Mouse (Mus musculus): Measurements from ENCODE around the gene Serping1. TPM values are rescaled to one million over a fixed set of nuclear protein-coding genes. Genes with fewer than 3 reads are reported as not detected.
"Not testable (repeated sequence)": the region's sequence is repeated elsewhere in the genome, so short reads cannot be mapped to it uniquely, and the experiment has no call there.

Gene Serping1
- total RNA-seq, 2 experiments from 2014 or later = not detected

GRCm38 (mm10) chr2:84741841-84742450, 33.3 kb downstream of the Serping1 start:
- no peak for ATAC-seq (replicated peaks; ENCODE audit: poor library complexity)

DNA sequence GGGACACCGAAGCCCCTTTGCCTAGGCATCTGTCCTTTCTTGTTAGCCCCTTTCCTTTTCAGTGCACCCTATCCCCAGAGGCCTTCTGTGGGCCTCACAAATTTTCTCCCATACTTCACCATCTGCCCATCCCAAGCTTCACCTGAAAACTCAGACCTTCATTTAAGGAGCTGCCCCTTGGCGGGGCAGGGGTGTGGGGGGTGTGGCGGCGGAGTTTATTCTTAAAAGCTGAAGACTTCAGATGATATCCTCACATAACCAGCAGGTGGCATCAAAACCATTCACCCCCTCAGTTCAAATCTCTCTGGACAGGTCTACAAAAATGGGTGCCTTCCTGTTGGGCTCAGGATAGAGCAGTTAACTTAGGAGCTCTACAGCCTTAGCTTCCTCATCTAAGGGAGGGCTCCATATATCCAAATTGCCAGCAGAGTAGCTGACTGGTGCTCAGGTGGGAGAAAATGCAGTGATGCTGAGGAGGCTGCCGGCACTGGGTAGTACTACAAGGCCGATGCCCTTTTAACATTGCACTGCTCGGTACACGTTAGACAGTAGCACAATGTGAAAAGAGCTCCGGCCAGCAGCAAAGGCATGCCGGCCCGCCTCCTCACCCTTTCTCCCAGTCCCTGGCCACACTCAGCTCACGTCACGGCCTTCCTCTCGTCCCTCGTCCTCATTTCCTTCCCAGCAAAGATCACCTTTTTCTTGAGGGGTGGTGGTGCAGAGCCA, 34.5 kb downstream of the Serping1 start:
- peak; percentile 64 for ATAC-seq (replicated peaks; ENCODE audit: poor library complexity)

DNA sequence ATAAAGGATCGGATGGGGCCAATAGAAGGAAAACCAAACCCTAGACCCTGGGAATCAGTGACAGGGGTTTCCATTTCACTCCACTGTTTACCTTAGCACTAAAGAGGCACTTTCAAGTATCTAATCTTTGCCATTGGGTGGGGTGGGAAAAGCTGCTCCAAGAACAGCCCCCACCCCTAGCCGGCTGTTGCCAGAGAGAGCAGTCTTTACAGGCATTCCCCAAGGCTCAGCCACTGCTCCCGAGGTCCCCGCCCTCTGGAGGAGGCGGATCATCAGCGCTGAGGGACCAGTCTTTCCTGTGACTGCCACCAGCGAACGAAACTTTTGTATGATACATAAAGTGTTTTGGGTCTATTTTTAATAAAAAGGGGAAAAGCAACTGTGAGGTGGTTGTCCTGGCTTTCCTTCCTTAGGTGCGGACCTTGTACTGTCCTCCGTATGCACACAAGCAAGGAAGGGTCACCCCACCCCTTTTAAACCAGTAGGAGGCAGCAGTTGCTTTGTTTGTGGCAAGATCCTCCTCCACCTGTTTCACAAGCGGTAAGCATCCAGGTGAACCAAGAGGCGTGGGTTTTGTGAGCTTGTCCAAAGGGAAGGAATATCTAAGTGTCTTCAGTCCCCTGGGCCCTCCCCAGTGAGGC, 36.9 kb downstream of the Serping1 start:
- ATAC-seq (replicated peaks; ENCODE audit: poor library complexity) = no peak

DNA sequence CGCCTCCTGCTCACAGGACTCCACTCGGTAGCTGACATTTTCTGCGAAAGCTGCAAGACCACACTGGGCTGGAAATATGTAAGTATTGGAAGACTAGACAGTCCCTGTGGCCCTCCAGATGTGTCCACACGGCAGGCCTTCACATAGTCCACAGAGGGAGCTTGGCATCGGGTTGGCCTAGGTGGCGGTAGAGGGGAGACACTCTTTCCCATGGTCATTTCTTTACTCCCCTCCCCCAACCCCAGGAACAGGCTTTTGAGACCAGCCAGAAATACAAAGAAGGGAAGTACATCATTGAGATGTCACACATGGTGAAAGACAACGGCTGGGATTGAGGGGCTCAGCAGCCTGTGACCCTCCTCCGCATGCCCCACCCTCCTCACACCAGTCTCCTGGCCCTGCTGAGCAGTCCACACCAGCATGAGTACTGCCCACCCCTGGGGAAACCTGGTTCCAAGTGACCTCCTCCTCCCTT, 37.8 kb downstream of the Serping1 start:
- ATAC-seq (replicated peaks; ENCODE audit: poor library complexity) = no peak

GRCm38 (mm10) chr2:84736312-84737161, 38.7 kb downstream of the Serping1 start:
- ATAC-seq (replicated peaks; ENCODE audit: poor library complexity) = no peak

GRCm38 (mm10) chr2:84735346-84735920, 39.8 kb downstream of the Serping1 start:
- peak; percentile 85 for ATAC-seq (replicated peaks; ENCODE audit: poor library complexity)

DNA sequence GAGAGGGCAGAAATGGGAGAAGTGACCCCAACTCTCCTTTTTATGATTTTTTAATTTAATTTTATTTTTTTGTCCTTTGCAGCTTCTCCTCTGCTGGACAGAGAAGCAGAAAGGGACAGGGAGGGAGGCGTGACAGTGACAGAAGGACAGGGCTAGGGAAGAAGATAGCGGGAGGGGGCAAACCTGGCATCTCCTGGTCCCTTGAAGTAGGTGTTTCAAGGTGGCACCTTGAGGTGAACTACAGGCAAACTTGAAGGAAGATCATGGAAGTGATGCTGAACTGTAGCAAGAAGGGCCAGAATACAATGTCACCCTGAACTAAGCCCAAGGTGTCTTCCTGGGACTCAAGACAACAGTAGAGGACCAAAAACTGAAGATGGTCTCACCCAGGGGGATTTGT, 40.3 kb downstream of the Serping1 start:
- ATAC-seq (replicated peaks; ENCODE audit: poor library complexity) = no peak

- no peak for ATAC-seq (replicated peaks; ENCODE audit: poor library complexity)
Observed at GRCm38 (mm10) chr2:84734351-84734864, 40.8 kb downstream of the Serping1 start.

- peak; percentile 32 for ATAC-seq (replicated peaks; ENCODE audit: poor library complexity)
Observed at GRCm38 (mm10) chr2:84733579-84734300, 41.5 kb downstream of the Serping1 start, which contains the start of gene Ypel4. Gene Ypel4 (plus strand): TSS chr2:84734058.

GRCm38 (mm10) chr2:84732394-84732793, 42.9 kb downstream of the Serping1 start:
- ATAC-seq (replicated peaks; ENCODE audit: poor library complexity) = no peak

DNA sequence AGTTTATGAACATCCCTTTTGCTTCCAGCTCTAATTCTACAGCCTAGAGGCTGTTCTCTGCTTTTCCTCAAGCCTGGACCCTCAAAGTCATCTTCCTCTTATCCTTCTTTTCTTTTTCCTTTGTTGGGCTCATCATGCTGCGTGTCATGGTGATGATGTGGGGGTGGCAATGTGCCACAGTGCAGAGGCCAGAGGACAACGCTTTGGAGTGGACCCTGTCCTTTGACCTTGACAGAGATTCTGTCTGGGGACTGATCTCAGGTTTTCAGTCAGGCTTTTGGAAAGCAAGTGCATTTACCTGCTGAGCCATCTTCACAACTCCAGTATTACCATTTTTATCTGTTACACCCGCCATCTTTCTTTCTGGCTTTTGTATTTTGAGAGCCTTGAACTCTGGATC, 44.0 kb downstream of the Serping1 start:
- no peak for ATAC-seq (replicated peaks; ENCODE audit: poor library complexity)

DNA sequence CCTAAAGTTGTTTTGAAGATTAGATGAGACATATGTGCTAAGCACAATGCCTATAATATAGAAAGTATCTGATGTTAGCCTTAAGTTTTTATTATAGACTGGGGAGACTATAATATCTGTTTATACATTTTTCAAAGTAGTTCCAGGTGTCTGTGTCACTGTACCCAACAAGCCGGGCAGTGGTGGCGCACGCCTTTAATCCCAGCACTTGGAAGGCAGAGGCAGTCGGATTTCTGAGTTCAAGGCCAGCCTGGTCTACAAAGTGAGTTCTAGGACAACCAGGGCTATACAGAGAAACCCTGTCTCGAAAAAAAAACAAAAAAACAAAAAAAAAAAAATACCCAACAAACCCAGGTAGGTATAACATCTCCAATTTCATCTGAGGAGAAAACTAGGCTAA, 47.1 kb downstream of the Serping1 start:
- ATAC-seq (replicated peaks; ENCODE audit: poor library complexity) = not testable (repeated sequence)

GRCm38 (mm10) chr2:84727172-84727858, 47.9 kb downstream of the Serping1 start, which contains the start of gene Clp1:
Gene Clp1 (minus strand): TSS chr2:84727350.
- peak; percentile 97 for ATAC-seq (replicated peaks; ENCODE audit: poor library complexity)

DNA sequence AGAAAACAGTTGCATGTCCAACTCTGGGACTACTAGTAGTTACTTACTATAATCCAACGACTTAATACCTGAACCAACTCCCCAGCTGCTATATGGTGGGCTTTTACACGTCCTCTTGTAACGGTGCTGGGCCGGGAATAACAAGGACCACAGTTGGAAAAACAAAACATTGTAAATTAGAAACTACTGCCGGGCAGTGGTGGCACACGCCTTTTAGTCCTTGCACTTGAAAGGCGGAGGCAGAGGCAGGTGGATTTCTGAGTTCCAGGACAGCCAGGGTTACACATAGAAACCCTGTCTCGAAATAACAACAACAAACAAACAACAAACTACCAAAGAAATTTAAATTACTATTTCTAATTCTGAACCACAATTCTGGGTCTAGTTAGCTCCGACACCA, 48.5 kb downstream of the Serping1 start:
- no peak for ATAC-seq (replicated peaks; ENCODE audit: poor library complexity)

DNA sequence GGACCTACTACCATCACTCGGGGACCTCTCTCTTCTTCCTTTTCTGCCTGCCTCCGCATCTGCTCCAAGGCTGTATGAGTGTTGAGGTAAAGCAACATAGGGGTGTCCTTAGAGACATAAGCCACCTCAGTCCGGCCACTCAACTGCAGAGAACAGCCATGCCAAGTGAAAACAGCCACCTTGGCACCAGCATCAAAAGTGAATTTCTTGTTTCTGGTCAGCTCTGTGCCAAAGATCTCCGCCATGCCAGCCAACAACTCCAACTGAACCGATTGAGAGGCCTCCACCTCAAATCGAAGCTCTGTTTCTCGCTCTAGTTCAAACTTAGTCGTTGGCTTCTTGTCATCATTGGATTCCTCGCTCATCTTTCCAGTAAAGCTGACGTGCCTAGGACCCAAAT, 49.5 kb downstream of the Serping1 start:
- ATAC-seq (replicated peaks; ENCODE audit: poor library complexity) = no peak

- ATAC-seq (replicated peaks; ENCODE audit: poor library complexity) = no peak
Observed at GRCm38 (mm10) chr2:84723856-84724255, 51.4 kb downstream of the Serping1 start.

DNA sequence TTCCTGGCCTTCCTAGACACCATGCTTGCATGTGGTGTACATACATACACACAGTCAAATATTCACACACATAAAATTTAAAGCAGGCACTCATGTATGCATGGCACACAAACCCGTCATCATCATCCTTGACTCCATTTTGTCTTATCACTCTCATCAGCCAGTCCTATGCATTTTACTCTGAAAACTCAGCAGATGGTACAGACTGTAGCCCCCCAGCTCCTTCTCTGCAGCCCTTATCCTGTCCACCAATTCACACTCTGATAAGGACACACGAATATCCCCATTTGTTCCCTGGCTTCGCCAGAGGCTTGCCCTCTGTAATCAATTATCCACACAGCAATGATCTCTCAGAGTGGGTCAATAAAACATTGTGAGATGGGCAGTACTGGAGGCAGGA, 54.1 kb downstream of the Serping1 start:
- no peak for ATAC-seq (replicated peaks; ENCODE audit: poor library complexity)

GRCm38 (mm10) chr2:84720718-84721117, 54.5 kb downstream of the Serping1 start:
- no peak for ATAC-seq (replicated peaks; ENCODE audit: poor library complexity)

GRCm38 (mm10) chr2:84717357-84717756, 57.9 kb downstream of the Serping1 start:
- no peak for ATAC-seq (replicated peaks; ENCODE audit: poor library complexity)

Measured in megakaryocyte progenitor cell, adult 5-6 weeks (primary cell).